Mouse (Mus musculus): ENCODE results near the gene Olfr106-ps. TPM values are rescaled to one million over a fixed set of nuclear protein-coding genes. Genes with fewer than 3 reads are reported as not detected.

The Olfr106-ps gene
- not detected in 2 replicates for polyA plus RNA-seq (2015; fragmentation: Nextera tagmentation; extraction: Ambion mirVana)

GRCm38 (mm10) chr17:37390093-37390492 lies at the start of gene Olfr106-ps:
Gene Olfr106-ps, plus strand, starts transcription at chr17:37390393.
- H3K9ac ChIP-seq, result no peak within 1 kb of the TSS
- H3K27me3 ChIP-seq (replicated peaks), result no peaks in the 10 kb centered on the region
- H3K4me2 ChIP-seq, result no peak within 1 kb of the TSS
- H3K4me3 ChIP-seq (replicated peaks), result no peak within 1 kb of the TSS
- 64% methylated on average over 1 of the region's 1 CpGs for WGBS
- ATAC-seq (ENCODE audit: insufficient read depth, low FRiP score, low read depth), result no peak
- no peaks in the 10 kb centered on the region for H3K36me3 ChIP-seq
- no peak within 1 kb of the TSS for H3K27ac ChIP-seq
- H3K9me3 ChIP-seq, result no peaks in the 10 kb centered on the region
- no peaks in the 10 kb centered on the region for H3K4me1 ChIP-seq

DNA sequence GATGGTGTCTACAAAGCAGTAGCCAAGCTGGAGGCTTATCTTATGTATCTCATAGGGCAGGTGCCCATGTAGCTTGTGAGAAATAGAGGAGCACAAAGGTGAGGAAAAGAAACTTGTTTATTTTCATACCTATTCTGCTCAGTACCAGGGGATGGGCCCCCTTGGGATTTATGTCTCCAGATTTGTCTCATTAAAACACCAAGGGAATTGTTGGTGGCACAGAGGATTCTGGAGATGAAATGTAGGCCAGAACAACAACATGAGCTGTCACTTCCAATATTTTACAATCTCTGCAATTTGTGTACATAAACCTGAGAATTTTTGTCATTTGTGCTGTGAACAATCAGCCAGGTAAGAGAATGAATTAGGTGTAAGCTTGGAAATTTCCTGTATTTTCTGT lies 30.9 kb upstream of the Olfr106-ps start, which contains the start of gene Olfr104-ps:
Olfr104-ps (plus strand) TSS at position 301 of the 400 bp plus-strand sequence.
- Histone ChIP-seq H3K27ac (no peak within 1 kb of the TSS), H3K4me2 (no peak within 1 kb of the TSS), H3K4me3 (replicated peaks) (no peak within 1 kb of the TSS)

DNA sequence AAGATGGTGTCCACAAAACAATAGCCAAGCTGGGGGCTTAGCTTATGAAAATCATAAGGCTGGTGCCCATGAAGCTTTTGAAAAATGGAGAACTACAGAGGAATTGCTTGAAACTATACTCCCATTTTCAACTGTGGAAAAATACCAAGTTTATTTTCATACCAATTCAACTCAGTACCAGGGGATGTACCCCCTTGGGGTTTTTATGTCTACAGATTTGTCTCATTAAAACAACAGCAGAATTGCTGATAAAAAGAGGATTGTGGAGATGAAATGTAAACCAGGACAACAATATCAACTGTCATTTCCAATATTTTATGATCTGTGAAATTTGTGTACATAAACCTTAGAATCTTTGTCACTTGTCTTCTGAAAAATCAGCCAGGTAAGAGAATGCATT lies 11.5 kb upstream of the Olfr106-ps start, which contains the start of gene Olfr105-ps:
Olfr105-ps (plus strand) TSS at position 301 of the 400 bp plus-strand sequence.
- no peak within 1 kb of the TSS for H3K9ac ChIP-seq
- no peak within 1 kb of the TSS for H3K4me3 ChIP-seq (replicated peaks)
- no peaks in the 10 kb centered on the region for H3K27me3 ChIP-seq (replicated peaks)

More for the DNA sequence above, 30.9 kb upstream of the Olfr106-ps start, which contains the start of gene Olfr104-ps:
- no peaks in the 10 kb centered on the region for H3K9me3 ChIP-seq
- ATAC-seq (ENCODE audit: insufficient read depth, low FRiP score, low read depth), result no peak
- no peak within 1 kb of the TSS for H3K9ac ChIP-seq
- no peaks in the 10 kb centered on the region for H3K4me1 ChIP-seq
- H3K27me3 ChIP-seq (replicated peaks), result no peaks in the 10 kb centered on the region
- no peaks in the 10 kb centered on the region for H3K36me3 ChIP-seq

GRCm38 (mm10) chr17:37398926-37399325 lies 8.7 kb downstream of the Olfr106-ps start, which contains the start of gene Olfr107:
Gene Olfr107, plus strand, starts transcription at chr17:37399226.
- WGBS, result 72% methylated on average over 3 of the region's 3 CpGs
- ATAC-seq (ENCODE audit: insufficient read depth, low FRiP score, low read depth), result no peak

More for the DNA sequence above, 11.5 kb upstream of the Olfr106-ps start, which contains the start of gene Olfr105-ps:
- H3K9me3 ChIP-seq, result no peaks in the 10 kb centered on the region
- no peak within 1 kb of the TSS for H3K27ac ChIP-seq
- H3K4me1 ChIP-seq, result no peaks in the 10 kb centered on the region
- H3K36me3 ChIP-seq, result no peaks in the 10 kb centered on the region
- no peak for ATAC-seq (ENCODE audit: insufficient read depth, low FRiP score, low read depth)
- no peak within 1 kb of the TSS for H3K4me2 ChIP-seq

GRCm38 (mm10) chr17:37413380-37413779 lies 23.2 kb downstream of the Olfr106-ps start:
- Histone ChIP-seq H3K4me1 (no peaks in the 10 kb centered on the region), H3K9ac (no peak overlapping the region), H3K36me3 (no peaks in the 10 kb centered on the region), H3K4me3 (replicated peaks) (no peak overlapping the region), H3K9me3 (no peaks in the 10 kb centered on the region), H3K27ac (no peak overlapping the region), H3K27me3 (replicated peaks) (no peaks in the 10 kb centered on the region), H3K4me2 (no peak overlapping the region)
- ATAC-seq (ENCODE audit: insufficient read depth, low FRiP score, low read depth), result no peak

More at GRCm38 (mm10) chr17:37398926-37399325, 8.7 kb downstream of the Olfr106-ps start, which contains the start of gene Olfr107:
- Histone ChIP-seq H3K36me3 (no peaks in the 10 kb centered on the region), H3K27ac (no peak within 1 kb of the TSS), H3K9ac (no peak within 1 kb of the TSS), H3K4me2 (no peak within 1 kb of the TSS), H3K4me1 (no peaks in the 10 kb centered on the region), H3K27me3 (replicated peaks) (no peaks in the 10 kb centered on the region), H3K9me3 (no peaks in the 10 kb centered on the region), H3K4me3 (replicated peaks) (no peak within 1 kb of the TSS)

DNA sequence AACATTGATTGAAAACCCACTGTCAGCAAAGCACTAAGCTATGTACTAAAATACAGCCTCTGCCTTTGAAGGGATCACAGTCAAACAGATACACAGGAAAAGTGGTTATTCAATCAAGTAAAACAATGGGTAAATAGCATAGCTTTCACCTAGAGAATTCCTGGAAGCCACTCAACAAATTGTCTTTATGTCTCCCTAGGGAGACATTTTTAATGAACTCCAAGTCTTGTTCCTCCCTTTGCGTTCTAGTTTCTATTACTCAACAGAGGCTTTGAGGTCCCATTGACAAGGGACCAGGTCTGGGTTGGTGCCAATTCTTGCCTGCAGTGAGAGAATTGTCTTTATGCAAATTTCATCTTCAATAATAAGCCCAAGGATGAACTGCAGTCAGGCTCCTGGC lies 55.0 kb downstream of the Olfr106-ps start, which contains the start of gene Olfr108:
Olfr108 (plus strand) TSS at position 301 of the 400 bp plus-strand sequence.
- 83% methylated on average over 1 of the region's 1 CpGs for WGBS
- ATAC-seq (ENCODE audit: insufficient read depth, low FRiP score, low read depth), result no peak
- H3K4me1 ChIP-seq, result no peaks in the 10 kb centered on the region

More for the DNA sequence above, 55.0 kb downstream of the Olfr106-ps start, which contains the start of gene Olfr108:
- H3K27ac ChIP-seq, result no peak within 1 kb of the TSS
- H3K9me3 ChIP-seq, result no peaks in the 10 kb centered on the region
- no peak within 1 kb of the TSS for H3K4me2 ChIP-seq
- no peaks in the 10 kb centered on the region for H3K36me3 ChIP-seq
- H3K27me3 ChIP-seq (replicated peaks), result no peaks in the 10 kb centered on the region
- no peak within 1 kb of the TSS for H3K9ac ChIP-seq
- no peak within 1 kb of the TSS for H3K4me3 ChIP-seq (replicated peaks)

Other genes with a start within 250 kb of the Olfr106-ps start
- gene Olfr93, start 228.9 kb upstream of the Olfr106-ps start, polyA plus RNA-seq (2015; fragmentation: Nextera tagmentation; extraction: Ambion mirVana), result not detected in 2 replicates
- not detected in 2 replicates for gene Ubd, start 196.5 kb upstream of the Olfr106-ps start, polyA plus RNA-seq (2015; fragmentation: Nextera tagmentation; extraction: Ambion mirVana)
- gene Olfr94, start 189.4 kb upstream of the Olfr106-ps start, polyA plus RNA-seq (2015; fragmentation: Nextera tagmentation; extraction: Ambion mirVana), result not detected in 2 replicates
- not detected in 2 replicates for gene Olfr95, start 177.3 kb upstream of the Olfr106-ps start, polyA plus RNA-seq (2015; fragmentation: Nextera tagmentation; extraction: Ambion mirVana)
- gene Olfr96, start 170.2 kb upstream of the Olfr106-ps start, polyA plus RNA-seq (2015; fragmentation: Nextera tagmentation; extraction: Ambion mirVana), result not detected in 2 replicates
- gene Olfr97, start 153.1 kb upstream of the Olfr106-ps start, polyA plus RNA-seq (2015; fragmentation: Nextera tagmentation; extraction: Ambion mirVana), result not detected in 2 replicates
- not detected in 2 replicates for gene Olfr98, start 126.6 kb upstream of the Olfr106-ps start, polyA plus RNA-seq (2015; fragmentation: Nextera tagmentation; extraction: Ambion mirVana)
- gene H2-M3, start 120.2 kb upstream of the Olfr106-ps start, polyA plus RNA-seq (2015; fragmentation: Nextera tagmentation; extraction: Ambion mirVana), result 4.2 and 4.9 TPM in 2 replicates
- not detected in 2 replicates for gene Olfr99, start 106.9 kb upstream of the Olfr106-ps start, polyA plus RNA-seq (2015; fragmentation: Nextera tagmentation; extraction: Ambion mirVana)
- gene Olfr101, start 86.1 kb upstream of the Olfr106-ps start, polyA plus RNA-seq (2015; fragmentation: Nextera tagmentation; extraction: Ambion mirVana), result not detected in 2 replicates
- gene Olfr102, start 73.3 kb upstream of the Olfr106-ps start, polyA plus RNA-seq (2015; fragmentation: Nextera tagmentation; extraction: Ambion mirVana), result not detected in 2 replicates
- gene Olfr103, start 50.7 kb upstream of the Olfr106-ps start, polyA plus RNA-seq (2015; fragmentation: Nextera tagmentation; extraction: Ambion mirVana), result not detected in 2 replicates
- gene Olfr104-ps, start 30.8 kb upstream of the Olfr106-ps start, polyA plus RNA-seq (2015; fragmentation: Nextera tagmentation; extraction: Ambion mirVana), result not detected in 2 replicates
- gene Olfr105-ps, start 11.4 kb upstream of the Olfr106-ps start, polyA plus RNA-seq (2015; fragmentation: Nextera tagmentation; extraction: Ambion mirVana), result not detected in 2 replicates
- not detected in 2 replicates for gene Olfr107, start 8.8 kb downstream of the Olfr106-ps start, polyA plus RNA-seq (2015; fragmentation: Nextera tagmentation; extraction: Ambion mirVana)
- not detected in 2 replicates for gene Olfr108, start 55.1 kb downstream of the Olfr106-ps start, polyA plus RNA-seq (2015; fragmentation: Nextera tagmentation; extraction: Ambion mirVana)
- gene Olfr109, start 68.5 kb downstream of the Olfr106-ps start, polyA plus RNA-seq (2015; fragmentation: Nextera tagmentation; extraction: Ambion mirVana), result not detected in 2 replicates
- gene H2-M2, start 93.2 kb downstream of the Olfr106-ps start, polyA plus RNA-seq (2015; fragmentation: Nextera tagmentation; extraction: Ambion mirVana), result not detected in 2 replicates
- gene Olfr110, start 102.1 kb downstream of the Olfr106-ps start, polyA plus RNA-seq (2015; fragmentation: Nextera tagmentation; extraction: Ambion mirVana), result not detected in 2 replicates
- not detected in 2 replicates for gene Olfr111, start 117.6 kb downstream of the Olfr106-ps start, polyA plus RNA-seq (2015; fragmentation: Nextera tagmentation; extraction: Ambion mirVana)
- not detected in 2 replicates for gene Olfr112, start 179.1 kb downstream of the Olfr106-ps start, polyA plus RNA-seq (2015; fragmentation: Nextera tagmentation; extraction: Ambion mirVana)
- not detected in 2 replicates for gene Olfr113, start 187.3 kb downstream of the Olfr106-ps start, polyA plus RNA-seq (2015; fragmentation: Nextera tagmentation; extraction: Ambion mirVana)
- not detected in 2 replicates for gene Olfr114, start 202.3 kb downstream of the Olfr106-ps start, polyA plus RNA-seq (2015; fragmentation: Nextera tagmentation; extraction: Ambion mirVana)
- not detected in 2 replicates for gene Olfr115, start 236.7 kb downstream of the Olfr106-ps start, polyA plus RNA-seq (2015; fragmentation: Nextera tagmentation; extraction: Ambion mirVana)
- not detected in 2 replicates for gene Olfr116, start 236.8 kb downstream of the Olfr106-ps start, polyA plus RNA-seq (2015; fragmentation: Nextera tagmentation; extraction: Ambion mirVana)

Data from stomach, embryonic 15.5 days (tissue).